Mouse (Mus musculus): ENCODE measurements around the gene Calhm4.

DNA sequence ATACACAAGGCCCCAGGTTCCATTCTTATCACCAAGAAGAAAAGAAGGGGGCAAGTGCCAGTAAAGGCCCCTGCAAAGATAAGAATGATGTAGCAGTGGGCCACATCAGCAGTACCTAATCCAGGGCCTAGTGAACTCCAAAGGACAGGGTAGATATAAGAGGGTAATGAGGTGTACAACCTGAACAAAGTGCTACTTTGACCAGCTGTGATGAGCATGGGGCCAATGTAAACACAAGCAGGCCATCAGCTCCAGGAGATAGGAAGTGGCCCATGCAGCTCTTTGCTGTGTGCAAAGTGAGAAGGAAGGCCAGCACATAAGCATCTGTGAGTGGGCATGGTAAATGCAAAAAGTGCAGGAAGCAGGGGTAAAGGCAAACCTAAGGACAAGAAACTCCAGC is 45.7 kb downstream of the Calhm4 start:
- TF ChIP-seq POLR2A (IDR thresholded peaks at IDR 0.05; ENCODE audit: borderline replicate concordance, low read depth, low read length) = no peak
- TF ChIP-seq CTCF (IDR thresholded peaks at IDR 0.05; ENCODE audit: low read depth, low read length) = no peak
